Mouse (Mus musculus) kidney, postnatal 14 days (tissue): ENCODE results near the gene Dnajc14.

Source experiments
- DNase-seq: peaks from one replicate; pipeline ENCODE4 v3.0.0; 2022; ENCODE audit warnings: mixed read lengths

Dnajc14 gene

DNA sequence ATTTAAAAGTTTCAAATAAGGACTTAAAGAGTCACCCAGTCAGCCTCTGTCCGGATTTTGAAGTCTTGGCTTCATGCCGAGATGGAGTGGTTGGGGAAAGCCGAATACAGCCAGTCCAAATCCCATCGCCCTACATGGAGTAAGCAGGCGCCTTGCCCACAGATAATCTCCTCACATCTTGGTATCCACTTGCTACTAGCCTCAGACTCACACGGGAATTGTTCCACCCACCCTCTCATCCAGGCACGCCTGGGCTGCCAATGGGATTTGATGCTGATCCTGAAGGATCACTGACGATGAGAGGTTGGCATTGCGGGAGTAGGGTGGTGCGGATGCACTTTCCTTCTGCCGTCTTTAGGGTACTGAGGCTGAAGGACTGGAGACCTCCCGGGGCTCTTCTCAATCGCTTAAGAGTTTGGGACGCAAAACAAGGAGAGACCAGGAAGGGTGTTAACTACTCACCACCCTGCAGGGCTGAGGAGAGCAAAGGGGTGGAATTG is at the start of gene Dnajc14:
Dnajc14 (plus strand) TSS at position 292 of the 500 bp plus-strand sequence.
- DNase-seq = peak; percentile 67

DNA sequence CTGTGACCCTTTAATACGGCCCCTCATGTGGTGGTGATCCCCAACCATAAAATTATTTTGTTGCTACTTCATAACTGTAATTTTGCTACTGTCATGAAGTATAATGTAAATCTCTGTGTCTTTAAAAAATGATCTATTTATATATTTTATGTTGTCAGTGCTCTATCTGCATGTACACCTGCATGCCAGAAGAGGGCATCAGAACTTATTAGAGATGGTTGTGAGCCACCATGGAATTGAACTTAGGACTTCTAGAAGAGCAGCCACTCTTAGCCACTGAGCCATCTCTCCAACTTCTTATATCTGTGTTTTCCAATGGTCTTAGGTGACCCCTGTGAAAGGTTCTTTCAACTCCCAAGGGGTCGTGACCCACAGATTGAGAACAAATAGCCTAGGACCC is 31.0 kb upstream of the Dnajc14 start:
- DNase-seq = no peak

DNA sequence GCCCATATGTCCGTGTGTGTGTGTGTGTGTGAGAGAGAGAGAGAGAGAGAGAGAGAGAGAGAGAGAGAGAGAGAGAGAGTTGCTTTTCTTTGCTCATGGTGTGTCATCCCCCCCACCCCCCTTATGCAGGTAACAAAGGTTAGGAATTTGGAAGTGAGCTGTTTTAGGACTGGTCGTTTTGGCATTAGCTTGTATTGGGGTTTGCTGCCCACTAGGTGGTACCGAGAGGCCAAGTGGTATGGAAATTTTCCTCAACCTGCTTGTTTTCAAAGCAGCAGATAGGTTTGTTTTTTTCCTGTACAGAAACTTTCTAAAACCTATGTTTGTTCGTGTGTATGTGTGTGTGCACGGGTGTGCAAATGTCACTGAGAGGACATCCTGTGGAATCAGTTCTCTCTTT is 30.2 kb upstream of the Dnajc14 start:
- peak; percentile 11 for DNase-seq

DNA sequence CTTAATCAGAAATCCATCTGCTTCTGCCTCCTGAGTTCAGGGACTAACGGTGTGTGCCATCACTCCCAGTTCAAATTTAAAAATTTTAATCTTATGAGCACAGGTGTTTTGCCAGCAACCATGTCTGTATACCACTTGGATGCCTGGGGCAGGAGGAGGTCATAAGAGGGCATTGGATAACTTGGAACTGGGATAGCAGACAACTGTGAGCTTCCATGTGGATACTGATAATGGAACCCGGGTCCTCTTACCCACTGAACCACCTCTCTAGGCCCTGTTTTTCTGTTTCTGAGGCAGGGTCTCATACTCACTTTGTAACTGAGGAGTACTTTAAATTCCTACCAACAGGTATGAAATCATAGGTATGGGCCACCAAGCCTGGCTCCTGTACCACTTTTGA is 25.4 kb upstream of the Dnajc14 start:
- DNase-seq = no peak

DNA sequence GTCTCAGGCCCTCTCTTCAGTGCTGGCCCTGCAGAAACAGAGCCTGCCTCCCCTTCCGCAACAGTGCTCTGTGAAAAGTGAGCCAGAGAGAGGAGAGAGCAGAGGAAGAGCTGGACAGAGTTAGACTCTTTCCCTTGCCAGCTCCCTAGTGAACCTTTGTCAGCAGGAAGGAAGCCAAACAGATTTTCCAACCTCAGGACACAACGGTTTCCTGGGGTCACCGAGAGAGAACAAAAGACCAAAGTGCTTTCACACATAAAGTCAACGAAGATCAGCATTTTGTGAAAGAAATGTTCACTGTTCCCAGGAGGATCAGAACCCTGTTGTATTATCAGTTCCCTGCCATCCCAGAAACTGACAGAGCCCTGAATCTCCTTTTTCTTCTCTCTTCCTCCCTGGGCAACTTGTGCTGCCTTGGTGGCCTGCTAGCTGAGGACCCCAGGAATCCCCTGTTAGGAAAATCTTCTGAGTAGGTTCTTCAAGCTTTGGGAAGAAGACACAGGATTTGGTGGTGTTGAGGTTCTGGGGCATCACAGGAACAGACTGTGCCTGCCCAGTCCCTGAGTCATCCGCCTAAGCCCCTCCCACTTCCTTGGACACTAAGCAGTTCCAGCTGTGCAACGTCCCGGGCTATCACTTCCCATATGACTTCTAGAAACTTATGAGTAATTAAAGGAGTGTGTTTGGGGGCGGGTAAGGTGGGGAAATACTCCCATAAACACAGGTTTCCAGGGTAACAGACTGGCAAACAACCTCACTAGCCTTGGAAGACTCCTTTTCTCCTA is 24.7 kb upstream of the Dnajc14 start:
- peak; percentile 87 for DNase-seq

DNA sequence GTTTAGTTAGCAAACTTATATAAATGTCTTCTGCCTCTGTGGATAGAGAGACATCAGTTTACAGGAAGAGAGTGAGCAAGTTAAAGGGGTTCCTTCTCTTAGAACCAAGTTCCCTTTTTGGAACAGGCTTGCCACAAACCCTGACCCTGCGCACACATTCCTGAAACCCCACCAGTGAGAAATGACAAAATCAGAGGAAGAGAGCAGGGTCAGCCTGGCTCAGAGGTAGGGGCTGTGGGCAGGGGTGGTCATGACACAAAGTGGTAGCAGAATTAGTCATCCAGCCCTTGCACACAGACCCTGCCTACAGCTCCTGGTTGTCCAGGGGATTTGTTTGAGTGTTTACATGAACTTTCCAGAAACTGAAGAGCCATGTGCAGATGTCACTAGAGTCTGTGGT is 23.7 kb upstream of the Dnajc14 start:
- DNase-seq = no peak

DNA sequence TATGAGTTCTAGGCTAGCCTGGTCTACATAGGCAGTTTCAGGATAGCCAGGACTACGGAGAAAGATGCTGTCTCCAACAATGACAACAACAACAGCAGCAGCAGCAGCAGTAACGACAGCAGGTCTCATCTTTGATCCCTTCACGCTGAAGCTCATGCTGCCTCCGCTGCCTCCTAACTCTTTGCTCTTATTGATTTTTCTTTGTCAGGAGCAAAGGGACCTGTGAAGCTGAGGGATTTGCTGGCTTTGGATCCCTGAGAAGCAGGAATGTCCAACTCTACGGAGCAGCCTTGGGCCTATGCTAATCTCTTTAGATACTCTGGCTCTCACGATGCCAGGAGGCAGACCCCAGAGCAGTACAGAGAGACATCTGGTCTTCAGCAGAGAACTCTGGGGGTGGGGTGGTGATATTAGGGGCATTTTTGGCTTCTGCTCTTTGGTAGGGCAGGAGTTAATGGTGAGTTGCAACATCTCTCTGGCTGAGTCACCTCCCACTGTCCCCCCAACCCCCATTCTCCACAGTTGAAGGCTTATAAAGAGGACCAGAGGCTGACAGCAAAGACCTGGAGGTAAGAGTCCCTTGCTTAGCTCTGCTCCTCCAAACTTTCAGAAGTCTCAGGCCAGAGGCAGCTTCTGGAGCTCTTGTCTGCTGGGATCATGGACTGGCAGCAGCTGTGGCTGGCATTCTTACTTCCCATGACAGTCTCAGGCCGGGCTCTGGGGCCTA is 13.3 kb upstream of the Dnajc14 start, which contains the start of gene Mmp19:
Mmp19 (plus strand) TSS at position 513 of the 727 bp plus-strand sequence.
- no peak for DNase-seq

DNA sequence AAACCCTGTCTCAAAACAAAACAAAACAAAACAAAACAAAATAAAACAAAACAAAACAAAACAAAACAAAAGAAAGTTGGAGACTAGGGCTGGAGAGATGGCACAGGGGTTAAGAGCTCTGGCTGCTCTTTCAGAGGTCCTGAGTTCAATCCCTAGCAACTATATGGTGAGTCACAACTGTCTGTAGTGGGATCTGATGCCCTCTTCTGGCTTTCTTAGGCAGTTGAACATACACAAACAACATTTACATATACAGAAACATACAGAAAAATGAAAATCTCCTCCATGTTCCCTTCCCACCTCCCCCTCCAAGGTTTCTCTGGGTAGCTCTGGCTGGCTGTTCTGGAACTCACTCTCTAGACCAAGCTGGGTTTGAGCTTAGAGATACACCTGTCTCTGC is 11.8 kb upstream of the Dnajc14 start:
- no peak for DNase-seq

DNA sequence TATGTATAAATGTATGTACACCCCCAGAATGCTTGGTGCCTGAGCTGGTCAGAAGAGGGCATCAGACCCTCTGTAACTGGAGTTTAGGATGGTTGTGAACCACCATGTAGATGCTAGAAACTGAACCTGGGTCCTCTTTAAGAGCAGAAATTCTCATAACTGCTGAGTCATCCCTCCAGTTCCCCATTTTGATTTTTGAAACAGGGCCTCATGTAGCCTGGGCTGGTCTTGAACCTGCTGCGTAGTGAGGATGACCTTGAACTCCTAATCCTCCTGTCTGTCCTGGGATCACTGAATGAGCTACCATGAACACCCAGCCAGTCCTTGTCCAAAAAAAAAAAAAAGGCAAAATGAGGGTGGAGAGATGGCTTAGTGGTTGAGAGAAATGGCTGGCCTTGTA is 10.6 kb upstream of the Dnajc14 start:
- DNase-seq = no peak

DNA sequence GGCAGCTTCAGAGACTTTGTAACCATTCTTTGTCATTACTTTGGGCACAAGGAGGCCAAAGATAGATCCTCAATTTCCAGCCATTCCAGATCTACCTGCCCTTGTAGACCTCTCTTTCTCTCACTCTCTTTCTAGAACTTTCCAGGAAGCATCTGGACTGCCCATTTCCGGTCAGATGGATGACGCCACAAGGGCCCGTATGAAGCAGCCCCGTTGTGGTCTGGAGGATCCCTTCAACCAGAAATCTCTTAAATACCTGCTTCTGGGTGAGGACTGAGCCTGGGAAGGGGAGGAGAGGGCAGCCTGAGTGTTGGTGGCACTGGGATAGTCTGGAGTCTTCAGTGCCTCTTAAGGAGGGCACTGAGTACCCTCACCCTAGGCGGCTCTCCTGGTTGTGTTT is 9.5 kb upstream of the Dnajc14 start:
- DNase-seq = no peak

DNA sequence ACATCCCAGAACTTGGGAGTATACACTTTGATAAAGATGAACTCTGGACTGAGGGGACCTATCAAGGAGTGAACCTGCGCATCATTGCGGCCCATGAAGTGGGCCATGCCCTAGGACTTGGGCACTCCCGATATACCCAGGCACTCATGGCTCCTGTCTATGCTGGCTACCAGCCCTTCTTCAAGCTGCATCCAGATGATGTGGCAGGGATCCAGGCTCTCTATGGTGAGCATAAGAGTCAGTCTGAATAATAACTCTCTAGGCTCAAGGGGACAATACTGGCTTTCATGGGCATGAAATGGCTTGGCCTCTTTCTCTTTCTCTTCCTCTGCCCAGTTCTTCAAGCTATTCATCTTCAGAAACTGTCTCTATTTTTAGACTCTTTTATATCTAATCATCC is 8.3 kb upstream of the Dnajc14 start:
- no peak for DNase-seq

DNA sequence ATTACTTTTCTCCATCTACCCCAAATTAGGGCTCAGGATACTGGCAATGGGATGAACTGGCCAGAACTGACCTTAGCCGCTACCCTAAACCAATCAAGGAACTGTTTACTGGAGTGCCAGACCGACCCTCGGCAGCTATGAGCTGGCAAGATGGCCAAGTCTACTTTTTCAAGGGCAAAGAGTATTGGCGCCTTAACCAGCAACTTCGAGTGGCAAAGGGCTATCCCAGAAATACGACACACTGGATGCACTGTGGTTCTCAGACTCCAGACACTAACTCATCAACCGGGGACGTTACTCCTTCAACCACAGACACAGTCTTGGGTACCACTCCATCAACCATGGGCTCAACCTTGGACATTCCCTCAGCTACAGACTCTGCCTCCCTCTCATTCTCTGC is 5.2 kb upstream of the Dnajc14 start:
- DNase-seq = no peak

DNA sequence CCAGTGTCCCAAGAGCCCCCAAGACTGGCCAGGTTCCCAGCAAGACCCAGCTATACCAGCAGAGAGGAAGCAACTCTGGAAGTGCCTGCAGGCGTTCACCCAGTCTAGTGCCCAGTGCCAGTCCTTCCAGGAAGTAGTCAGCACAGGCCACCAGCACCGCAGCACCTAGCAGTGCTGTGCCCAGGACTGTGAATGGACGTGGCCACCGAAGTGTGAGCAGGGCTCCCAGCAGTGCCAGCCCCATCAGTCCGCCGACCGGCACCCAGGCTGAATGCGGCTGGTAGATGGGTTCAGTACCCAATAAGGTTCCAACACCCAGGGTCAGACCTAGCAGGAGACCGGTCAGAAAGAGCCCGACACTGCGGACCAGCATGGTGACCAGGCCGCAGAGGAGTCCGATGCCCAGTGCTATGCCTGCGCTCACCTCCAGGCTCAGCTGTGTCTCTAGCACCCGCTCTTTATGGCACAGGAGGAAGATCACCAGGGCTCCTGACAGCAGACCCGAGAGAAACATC is 1.8 kb upstream of the Dnajc14 start:
- DNase-seq = no peak

DNA sequence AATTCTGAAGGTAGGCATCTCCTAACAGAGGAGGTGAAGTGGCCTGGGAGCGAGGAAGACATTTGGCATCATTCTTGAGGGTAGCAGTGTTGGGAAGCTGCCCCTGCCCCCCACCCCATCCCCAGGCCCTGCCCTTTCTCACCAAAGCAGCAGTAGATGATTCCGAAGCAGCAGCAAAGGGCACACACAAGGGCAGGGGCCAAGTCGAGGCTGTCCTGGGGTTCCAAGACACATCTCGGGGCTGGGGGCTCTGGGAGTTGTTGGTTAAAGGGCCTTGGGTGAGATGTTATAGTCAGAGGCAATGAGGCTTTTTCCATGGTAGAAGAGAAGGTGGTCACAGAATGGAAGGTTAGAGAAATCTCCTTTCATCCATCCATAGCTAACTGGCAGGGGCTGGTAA is 906 bp upstream of the Dnajc14 start:
- DNase-seq = no peak

DNA sequence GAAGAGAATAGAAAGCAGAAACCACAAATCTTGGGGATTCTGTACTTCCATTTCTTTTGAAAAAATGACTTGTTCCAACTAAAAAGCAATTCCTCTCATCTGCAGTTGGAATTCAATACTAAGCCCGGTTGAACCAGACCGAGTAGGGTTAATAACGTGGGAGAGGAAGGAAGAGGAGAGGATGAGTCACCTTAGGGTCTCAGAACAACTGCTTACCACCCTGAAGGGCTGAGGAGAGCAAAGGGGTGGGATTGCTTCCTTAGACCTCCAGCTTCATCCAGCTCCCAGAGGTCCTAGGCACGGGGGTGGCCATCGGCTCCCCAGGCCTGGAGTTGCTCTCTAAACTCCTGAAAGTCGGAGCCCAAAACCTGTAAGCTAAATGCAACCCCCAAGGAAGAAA is 501 bp upstream of the Dnajc14 start:
- no peak for DNase-seq

DNA sequence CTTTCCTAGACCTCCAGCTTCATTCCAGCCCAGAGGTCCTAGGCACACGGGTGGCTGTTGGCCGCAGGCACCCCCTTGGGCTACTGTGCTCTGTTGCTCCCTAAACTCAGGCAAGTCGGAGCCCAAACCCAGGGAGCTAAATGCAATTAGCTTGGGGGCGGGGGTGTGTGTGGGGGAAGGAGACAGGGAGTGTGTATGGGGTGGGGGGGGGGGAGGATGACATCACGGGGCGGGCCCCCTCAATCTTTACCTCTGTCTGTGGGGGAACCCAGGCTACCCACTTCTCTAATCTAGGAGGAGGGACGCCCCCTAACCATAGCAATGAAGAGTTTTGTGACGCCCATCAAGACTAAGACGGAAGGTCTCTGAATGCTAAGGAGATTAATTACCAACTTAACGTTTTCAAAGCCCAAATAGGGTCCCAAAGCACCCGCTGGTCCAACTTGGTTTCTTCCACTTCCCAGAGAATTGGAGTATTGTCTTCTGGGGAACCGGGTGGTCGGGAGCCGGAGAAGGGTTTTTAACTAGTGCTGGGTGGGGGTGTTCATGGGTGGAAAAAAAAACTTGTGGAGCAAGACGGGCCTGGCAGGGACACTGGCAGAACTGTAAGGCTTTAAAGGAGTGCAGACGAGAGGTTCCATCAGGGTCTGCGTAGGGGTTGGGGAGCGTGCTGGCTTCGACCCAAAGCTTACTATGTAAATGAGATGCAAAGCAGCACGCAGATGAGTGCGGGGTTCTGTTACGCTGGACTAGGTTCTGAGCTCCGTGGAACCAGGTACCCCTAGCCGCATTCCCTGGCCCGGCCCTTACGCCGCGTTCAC is 619 bp downstream of the Dnajc14 start, which contains the start of gene Tmem198b:
Tmem198b (minus strand) TSS at position 100 of the 821 bp plus-strand sequence.
- DNase-seq = peak; percentile 79

DNA sequence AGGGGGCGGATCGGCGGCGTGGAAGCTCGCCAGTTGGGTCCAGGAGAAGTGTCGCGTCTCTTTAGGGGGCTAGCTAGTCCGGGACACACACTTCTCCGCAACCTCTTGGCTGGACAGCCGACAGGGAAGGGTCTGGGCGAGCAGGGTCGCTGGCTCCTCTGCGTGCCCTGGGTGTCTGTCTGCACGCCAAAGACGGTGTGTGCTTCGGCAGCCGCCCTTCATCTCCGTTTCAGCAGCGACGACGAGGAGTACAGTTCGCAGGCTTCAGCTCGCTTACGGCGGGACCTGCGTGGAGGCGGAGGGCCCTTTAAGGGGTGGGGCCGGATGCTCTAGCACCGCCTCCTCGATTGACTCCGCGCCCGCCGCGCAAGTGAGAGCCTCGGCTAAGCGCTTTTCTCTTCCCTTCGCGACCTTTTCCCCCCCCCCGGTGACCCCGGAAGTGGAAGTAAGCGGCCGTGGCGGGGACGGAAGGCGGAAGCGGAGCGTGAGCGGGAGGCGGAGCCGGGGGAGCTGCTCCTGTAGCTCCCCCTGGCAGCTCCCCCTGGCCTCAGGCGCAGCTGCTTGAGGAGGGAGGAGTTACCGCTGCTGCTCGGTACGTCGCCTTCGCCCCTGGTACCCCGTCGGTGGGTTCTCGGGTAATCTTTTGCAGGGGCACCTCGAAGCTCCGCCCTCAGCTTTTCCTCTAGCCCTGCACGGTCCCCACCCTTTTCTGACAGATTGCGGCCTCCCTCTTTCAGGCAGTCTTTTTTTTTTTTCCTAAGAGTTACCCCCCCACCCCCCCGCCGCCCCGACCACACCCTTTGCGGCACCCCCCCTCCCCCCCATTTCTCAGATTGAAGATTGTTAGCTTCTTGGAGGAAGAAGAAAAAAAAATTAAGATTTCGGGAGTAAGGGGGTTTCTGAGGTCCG is 1.5 kb downstream of the Dnajc14 start:
- DNase-seq = peak; percentile 97

DNA sequence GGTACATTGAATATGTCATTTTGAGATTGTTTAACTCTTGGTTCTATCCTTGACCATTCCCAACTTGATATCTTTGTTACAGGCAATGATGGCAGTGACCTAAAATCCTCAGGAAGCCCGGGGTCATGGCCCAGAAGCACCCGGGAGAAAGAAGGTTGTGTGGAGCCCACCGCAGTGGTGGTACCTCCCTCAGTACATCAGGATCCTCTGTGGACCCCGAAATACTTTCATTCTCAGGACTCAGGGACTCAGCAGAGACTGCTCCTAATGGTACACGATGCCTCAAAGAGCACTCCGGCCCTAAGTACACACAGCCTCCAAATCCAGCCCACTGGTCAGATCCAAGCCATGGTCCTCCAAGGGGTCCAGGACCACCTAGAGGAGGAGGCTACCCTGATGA is 2.2 kb downstream of the Dnajc14 start:
- DNase-seq = no peak

DNA sequence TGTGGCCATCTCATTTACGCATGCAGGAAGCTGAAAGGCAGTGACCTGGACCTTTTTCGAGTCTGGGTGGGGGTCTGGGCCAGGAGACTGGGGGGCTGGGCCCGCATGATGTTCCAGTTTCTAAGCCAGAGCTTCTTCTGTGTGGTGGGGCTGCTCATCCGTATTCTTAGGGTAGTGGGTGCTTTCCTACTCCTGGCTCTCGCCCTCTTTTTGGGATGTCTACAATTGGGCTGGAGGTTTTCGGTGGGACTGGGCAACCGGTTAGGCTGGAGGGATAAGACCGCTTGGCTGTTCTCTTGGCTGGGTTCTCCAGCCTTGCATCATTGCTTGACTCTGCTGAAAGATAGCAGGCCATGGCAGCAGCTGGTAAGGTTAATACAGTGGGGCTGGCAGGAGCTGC is 3.2 kb downstream of the Dnajc14 start:
- DNase-seq = no peak

DNA sequence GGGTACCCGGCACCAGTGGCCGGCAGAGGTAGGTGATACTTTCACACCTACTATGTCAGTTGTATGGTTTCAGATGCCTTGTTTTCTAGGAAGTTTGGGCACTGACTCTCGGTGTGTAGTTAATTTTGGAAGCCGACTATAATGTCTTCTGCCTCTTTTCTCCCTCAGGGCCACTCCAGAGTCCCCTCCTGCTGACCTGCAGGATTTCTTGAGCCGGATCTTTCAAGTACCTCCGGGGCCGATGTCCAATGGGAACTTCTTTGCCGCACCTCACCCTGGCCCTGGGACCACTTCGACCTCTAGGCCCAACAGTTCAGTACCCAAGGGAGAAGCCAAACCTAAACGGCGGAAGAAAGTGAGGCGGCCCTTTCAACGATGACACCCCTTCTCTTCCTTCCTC is 13.2 kb downstream of the Dnajc14 start, which contains the start of gene Sarnp:
Sarnp (plus strand) TSS at position 301 of the 400 bp plus-strand sequence.
- DNase-seq = no peak

DNA sequence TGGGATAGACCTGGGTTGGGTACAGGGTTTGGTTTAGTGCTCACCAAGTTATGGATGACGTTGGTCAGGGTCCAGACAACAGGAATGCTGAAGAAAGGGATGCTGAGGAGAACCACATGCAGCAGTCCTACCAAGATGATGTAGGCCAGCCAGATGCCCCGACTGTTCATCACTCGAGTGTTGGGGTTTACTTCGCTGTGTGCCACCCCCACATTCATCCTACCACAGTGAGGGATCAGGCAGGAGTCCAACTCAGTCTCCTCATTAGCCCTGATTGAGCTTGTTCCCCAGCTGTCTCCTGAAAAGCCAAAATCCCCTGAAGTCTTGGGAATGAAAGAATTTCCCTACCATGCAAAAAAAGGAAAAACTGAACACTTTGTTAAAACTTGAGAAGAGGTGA is 16.4 kb downstream of the Dnajc14 start:
- DNase-seq = no peak
